Mouse (Mus musculus) hindbrain, embryonic 11.5 days (tissue): ENCODE results near the gene Wfdc9. TPM values are rescaled to one million over a fixed set of nuclear protein-coding genes. Genes with fewer than 3 reads are reported as not detected.
"Not testable (repeated sequence)": the region's sequence is repeated elsewhere in the genome, so short reads cannot be mapped to it uniquely, and the experiment has no call there.

Source experiments
- ATAC-seq: fragments of 200-750 bp; cut with Nextera tagmentation; 2 replicates; pipeline ENCODE4 v1.8.0; 2017; ENCODE audit warnings: mild to moderate bottlenecking, moderate TSS enrichment, moderate library complexity; ENCODE audit not compliant: low FRiP score
- DNase-seq: peaks from one replicate; pipeline ENCODE4 v3.0.0-alpha.2; 2015; ENCODE audit warnings: low spot score
- H3K27ac ChIP-seq: fragments of 300-500 bp; sonication (generic); 2 replicates; pipeline ENCODE4 v1.5.1; 2014; ENCODE audit warnings: mild to moderate bottlenecking, low read depth, low read length
- H3K27me3 ChIP-seq: fragments of 300-500 bp; sonication (generic); 2 replicates; pipeline ENCODE4 v1.6.1; 2014; ENCODE audit warnings: mild to moderate bottlenecking, low read length, moderate library complexity, mixed read lengths; ENCODE audit not compliant: control insufficient read depth, insufficient read depth
- H3K36me3 ChIP-seq: fragments of 300-500 bp; sonication (generic); 2 replicates; pipeline ENCODE4 v1.6.1; 2014; ENCODE audit warnings: mild to moderate bottlenecking, low read length, moderate library complexity, mixed read lengths; ENCODE audit not compliant: control insufficient read depth, insufficient read depth
- H3K4me1 ChIP-seq: fragments of 300-500 bp; sonication (generic); replicated peaks from 2 replicates; pipeline ENCODE4 v1.6.1; 2014; ENCODE audit warnings: low read length, mixed read lengths; ENCODE audit not compliant: control insufficient read depth, insufficient read depth
- H3K4me2 ChIP-seq: fragments of 300-500 bp; sonication (generic); replicated peaks from 2 replicates; pipeline ENCODE4 v1.6.1; 2014; ENCODE audit warnings: mild to moderate bottlenecking, low read depth, low read length
- H3K4me3 ChIP-seq: fragments of 300-500 bp; sonication (generic); 2 replicates; pipeline ENCODE4 v1.5.1; 2014; ENCODE audit warnings: low read depth, low read length
- H3K9ac ChIP-seq: fragments of 300-500 bp; sonication (generic); 2 replicates; pipeline ENCODE4 v1.6.1; 2014; ENCODE audit warnings: low read depth, low read length
- H3K9me3 ChIP-seq: fragments of 300-500 bp; sonication (generic); 2 replicates; pipeline ENCODE4 v1.6.1; 2016; ENCODE audit warnings: low read length; ENCODE audit not compliant: control insufficient read depth
- WGBS: fragments of 180-500 bp; shearing (Covaris S2); extraction: QIAGEN DNeasy Blood & Tissue Kit; methylation state at CpG from one replicate; pipeline ENCODE4 v1.1.7; 2014; 5-methylcytosine and 5-hydroxymethylcytosine counted together
- polyA plus RNA-seq: library from polyadenylated mRNA; unstranded; fragments of >200 nt; fragmentation: Nextera tagmentation; extraction: Ambion mirVana; gene quantifications from 2 replicates; pipeline ENCODE4 v1.2.1, GENCODE M21; 2014

Gene Wfdc9
- polyA plus RNA-seq, 1 experiment from 2014 or later: not detected

DNA sequence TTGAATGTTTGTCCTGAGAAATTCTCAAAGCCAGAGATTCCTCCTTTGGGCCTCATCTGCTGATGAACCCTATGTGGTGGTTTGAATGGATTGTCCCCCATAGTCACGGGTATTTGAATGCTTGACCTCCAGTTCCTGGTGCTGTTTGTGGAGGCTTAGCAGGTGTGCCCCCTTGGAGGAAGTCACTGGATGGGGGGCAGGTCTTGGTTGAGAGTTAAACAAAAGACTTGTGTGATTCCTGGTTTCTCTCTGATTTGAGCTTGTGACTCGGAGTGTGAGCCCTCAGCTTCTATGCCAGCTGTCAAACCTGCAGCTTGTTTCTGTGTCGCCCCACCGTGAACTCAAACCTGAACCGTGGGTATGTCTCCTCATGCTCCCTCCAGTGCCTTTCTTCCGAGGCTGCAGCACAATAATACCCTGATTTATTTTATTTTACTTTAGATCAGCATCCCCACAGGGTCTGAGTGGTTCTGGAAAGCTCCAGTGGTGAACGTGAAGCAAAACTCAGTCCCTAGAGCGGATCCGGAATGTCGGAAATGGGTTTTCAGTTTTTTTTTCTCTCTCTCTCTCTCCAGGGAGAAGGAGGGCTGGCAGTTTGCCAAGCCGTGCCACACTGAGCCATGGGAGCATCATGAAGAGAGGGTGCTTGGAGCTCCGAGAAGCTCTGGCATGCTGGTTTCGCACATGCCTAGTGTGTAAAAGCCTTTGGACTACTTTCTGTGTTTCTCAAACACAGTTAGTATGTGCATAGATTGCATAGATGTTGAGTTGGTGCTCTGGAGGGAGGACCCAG, 14.3 kb downstream of the Wfdc9 start:
- H3K4me1 ChIP-seq: no peaks in the 10 kb centered on the region
- no peak overlapping the region for H3K4me3 ChIP-seq
- H3K36me3 ChIP-seq: no peaks in the 10 kb centered on the region
- ATAC-seq (no peak), DNase-seq (no peak)
- no peak overlapping the region for H3K4me2 ChIP-seq
- no peak overlapping the region for H3K9ac ChIP-seq
- H3K27me3 ChIP-seq: no peaks in the 10 kb centered on the region
- H3K27ac ChIP-seq: no peak overlapping the region
- no peaks in the 10 kb centered on the region for H3K9me3 ChIP-seq
- 82% methylated on average over 13 of the region's 13 CpGs for WGBS

GRCm38 (mm10) chr2:164641129-164641528, 15.3 kb downstream of the Wfdc9 start:
- Histone ChIP-seq H3K4me3 (no peak overlapping the region), H3K4me2 (no peak overlapping the region), H3K27me3 (no peaks in the 10 kb centered on the region), H3K36me3 (no peaks in the 10 kb centered on the region), H3K9me3 (no peaks in the 10 kb centered on the region), H3K27ac (no peak overlapping the region), H3K9ac (no peak overlapping the region), H3K4me1 (no peaks in the 10 kb centered on the region)
- WGBS: 66% methylated on average over 7 of the region's 7 CpGs
- DNase-seq (no peak), ATAC-seq (no peak)

DNA sequence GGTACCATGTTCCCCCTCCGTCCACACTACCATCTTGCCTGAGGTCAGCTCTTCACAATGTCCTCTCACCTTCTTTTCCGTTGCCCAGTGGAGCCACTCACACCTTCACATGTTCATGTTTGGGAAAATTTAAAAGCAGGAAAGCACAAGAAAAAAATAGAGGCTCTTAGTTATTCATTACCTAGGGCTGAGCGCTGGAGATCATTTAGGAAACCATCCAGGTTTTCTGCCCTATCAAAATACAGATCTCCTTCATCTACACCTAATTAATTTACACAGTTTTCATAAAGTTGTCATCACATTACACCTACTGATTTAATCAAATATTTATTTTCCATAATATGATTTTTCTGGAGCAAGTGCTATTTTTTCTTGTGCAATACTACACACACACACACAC, 17.7 kb downstream of the Wfdc9 start, which contains the start of gene Wfdc16:
Gene Wfdc16 (minus strand): TSS at position 101 of the 400 bp plus-strand sequence.
- DNase-seq (no peak), ATAC-seq (no peak)
- WGBS: 84% methylated on average over 3 of the region's 3 CpGs
- Histone ChIP-seq H3K27ac (no peak within 1 kb of the TSS), H3K9me3 (no peaks in the 10 kb centered on the region), H3K27me3 (no peaks in the 10 kb centered on the region), H3K4me1 (no peaks in the 10 kb centered on the region), H3K9ac (no peak within 1 kb of the TSS), H3K4me2 (no peak within 1 kb of the TSS), H3K36me3 (no peaks in the 10 kb centered on the region), H3K4me3 (no peak within 1 kb of the TSS)

DNA sequence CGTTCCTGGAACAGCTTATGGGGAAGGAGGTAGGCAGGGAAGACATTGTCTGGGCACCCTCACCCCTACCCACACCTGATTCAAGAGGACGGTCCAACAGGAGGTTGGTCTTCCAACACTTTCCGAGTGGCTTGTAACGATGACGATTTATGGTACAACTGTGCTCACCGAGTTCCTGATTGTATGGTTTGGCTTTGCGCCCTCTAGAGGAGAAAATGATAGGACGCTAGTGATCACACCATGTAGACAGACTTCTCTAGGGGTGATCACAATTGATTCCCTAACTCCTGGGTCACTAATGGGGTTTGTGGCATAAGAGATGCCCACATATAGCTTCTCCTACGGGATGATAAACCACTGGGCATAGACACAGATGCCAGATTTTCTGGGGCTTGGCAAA, 21.1 kb downstream of the Wfdc9 start:
- H3K4me1 ChIP-seq: no peaks in the 10 kb centered on the region
- ATAC-seq (no peak), DNase-seq (no peak)
- H3K9me3 ChIP-seq: no peaks in the 10 kb centered on the region
- no peak overlapping the region for H3K27ac ChIP-seq
- no peaks in the 10 kb centered on the region for H3K27me3 ChIP-seq
- H3K36me3 ChIP-seq: no peaks in the 10 kb centered on the region
- H3K9ac ChIP-seq: no peak overlapping the region
- 79% methylated on average over 9 of the region's 9 CpGs for WGBS
- H3K4me3 ChIP-seq: no peak overlapping the region
- no peak overlapping the region for H3K4me2 ChIP-seq

- Histone ChIP-seq H3K4me3 (no peak overlapping the region), H3K4me1 (no peaks in the 10 kb centered on the region), H3K9me3 (no peaks in the 10 kb centered on the region), H3K4me2 (no peak overlapping the region), H3K27ac (no peak overlapping the region), H3K27me3 (no peaks in the 10 kb centered on the region), H3K9ac (no peak overlapping the region), H3K36me3 (no peaks in the 10 kb centered on the region)
- WGBS: 82% methylated on average over 4 of the region's 4 CpGs
- DNase-seq (no peak), ATAC-seq (no peak)
Measured at GRCm38 (mm10) chr2:164621775-164622174, 34.6 kb downstream of the Wfdc9 start.

DNA sequence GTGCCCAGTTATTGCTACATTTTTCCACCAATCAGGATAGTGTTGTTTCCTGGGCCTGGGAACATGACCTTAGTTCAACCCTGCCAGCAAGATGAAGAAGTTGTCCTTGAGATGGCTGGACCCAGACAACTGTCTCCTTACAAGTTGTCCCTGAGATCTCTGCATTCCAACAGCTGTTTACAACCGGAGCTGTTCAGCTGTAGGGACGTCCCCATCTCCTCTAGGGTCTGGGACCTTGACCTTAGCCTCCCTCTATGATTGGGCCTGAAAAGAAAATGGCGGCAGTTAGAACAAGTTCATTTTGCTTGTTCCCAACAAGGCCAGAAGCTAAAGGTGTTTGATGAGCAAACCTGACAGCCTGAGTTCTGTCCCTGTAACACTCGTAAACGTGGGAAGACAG, 37.3 kb downstream of the Wfdc9 start:
- ATAC-seq: no peak
- no peaks in the 10 kb centered on the region for H3K36me3 ChIP-seq
- 77% methylated on average over 5 of the region's 5 CpGs for WGBS
- no peak overlapping the region for H3K27ac ChIP-seq
- H3K4me2 ChIP-seq: no peak overlapping the region
- no peak for DNase-seq
- no peaks in the 10 kb centered on the region for H3K4me1 ChIP-seq
- H3K27me3 ChIP-seq: no peaks in the 10 kb centered on the region
- H3K9ac ChIP-seq: no peak overlapping the region
- no peak overlapping the region for H3K4me3 ChIP-seq
- no peaks in the 10 kb centered on the region for H3K9me3 ChIP-seq

- Histone ChIP-seq H3K27me3 (no peaks in the 10 kb centered on the region), H3K27ac (no peak overlapping the region), H3K4me1 (no peaks in the 10 kb centered on the region), H3K9me3 (no peaks in the 10 kb centered on the region), H3K9ac (no peak overlapping the region), H3K4me3 (no peak overlapping the region), H3K4me2 (no peak overlapping the region), H3K36me3 (no peaks in the 10 kb centered on the region)
- DNase-seq (no peak), ATAC-seq (no peak)
- WGBS: 87% methylated on average over 3 of the region's 3 CpGs
Measured at GRCm38 (mm10) chr2:164615386-164615785, 41.0 kb downstream of the Wfdc9 start.

- H3K9ac ChIP-seq, H3K4me1 ChIP-seq, H3K9me3 ChIP-seq: not testable (repeated sequence)
Measured at GRCm38 (mm10) chr2:164613471-164613870, 42.9 kb downstream of the Wfdc9 start, which contains the start of the genes Wfdc6b and Wfdc8. Wfdc6b (plus strand) TSS chr2:164613522. Wfdc8 (minus strand) TSS chr2:164613626.

GRCm38 (mm10) chr2:164608781-164609180, 47.6 kb downstream of the Wfdc9 start:
- WGBS: 82% methylated on average over 6 of the region's 6 CpGs
- no peak overlapping the region for H3K27ac ChIP-seq
- no peaks in the 10 kb centered on the region for H3K36me3 ChIP-seq
- no peak for ATAC-seq
- H3K4me1 ChIP-seq: no peaks in the 10 kb centered on the region
- no peak for DNase-seq
- H3K9me3 ChIP-seq: no peaks in the 10 kb centered on the region
- H3K9ac ChIP-seq: no peak overlapping the region
- H3K27me3 ChIP-seq: no peaks in the 10 kb centered on the region
- H3K4me2 ChIP-seq: no peak overlapping the region
- no peak overlapping the region for H3K4me3 ChIP-seq

More at GRCm38 (mm10) chr2:164613471-164613870, 42.9 kb downstream of the Wfdc9 start, which contains the start of the genes Wfdc6b and Wfdc8:
- DNase-seq, ATAC-seq, H3K4me3 ChIP-seq, H3K27me3 ChIP-seq, H3K4me2 ChIP-seq, H3K36me3 ChIP-seq, H3K27ac ChIP-seq: not testable (repeated sequence)
- 74% methylated on average over 8 of the region's 8 CpGs for WGBS
